Mouse (Mus musculus): ENCODE measurements around the gene Paqr4. TPM values are rescaled to one million over a fixed set of nuclear protein-coding genes. Genes with fewer than 3 reads are reported as not detected.

Paqr4 gene
- polyA plus RNA-seq, 1 experiment from 2014 or later, result 7.6 TPM

DNA sequence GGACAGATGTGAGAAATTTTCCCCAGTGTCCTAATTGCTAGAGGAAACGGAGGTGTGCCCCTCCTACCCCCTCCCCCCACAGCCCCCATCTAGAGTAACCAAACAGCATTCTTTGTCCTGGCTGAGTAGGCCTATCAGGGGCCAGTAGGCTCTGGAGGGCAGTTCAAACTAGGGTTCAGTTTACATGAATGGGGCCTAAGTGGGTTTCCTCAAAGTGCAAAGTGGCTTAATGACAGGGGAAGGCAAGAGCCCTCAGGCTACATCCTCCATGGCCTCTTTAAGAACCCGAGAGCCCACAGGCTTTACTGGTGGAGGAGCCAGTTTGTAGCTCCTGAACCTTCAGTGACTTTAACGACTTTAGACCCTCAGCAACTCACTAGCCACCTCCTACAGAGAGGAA lies 44.9 kb downstream of the Paqr4 start:
- Histone ChIP-seq H3K9me3 (replicated peaks; ENCODE audit: control insufficient read depth, low read length) (no peaks in the 10 kb centered on the region), H3K27ac (ENCODE audit: low read length) (no peak overlapping the region), H3K27me3 (ENCODE audit: control insufficient read depth, insufficient read depth, low read depth, low read length) (peaks cover 41% of the 10 kb centered on the region), H3K4me2 (ENCODE audit: low read depth, low read length) (no peak overlapping the region), H3K9ac (ENCODE audit: low read depth, low read length) (no peak overlapping the region), H3K4me3 (ENCODE audit: low read depth, low read length) (no peak overlapping the region), H3K36me3 (ENCODE audit: control insufficient read depth, insufficient read depth) (no peaks in the 10 kb centered on the region), H3K4me1 (ENCODE audit: control insufficient read depth, low read depth, low read length) (peaks cover 2% of the 10 kb centered on the region)
- ATAC-seq (ENCODE audit: low read depth), result no peak
- WGBS (ENCODE audit: insufficient replicate concordance), result 30% methylated on average over 3 of the region's 3 CpGs

DNA sequence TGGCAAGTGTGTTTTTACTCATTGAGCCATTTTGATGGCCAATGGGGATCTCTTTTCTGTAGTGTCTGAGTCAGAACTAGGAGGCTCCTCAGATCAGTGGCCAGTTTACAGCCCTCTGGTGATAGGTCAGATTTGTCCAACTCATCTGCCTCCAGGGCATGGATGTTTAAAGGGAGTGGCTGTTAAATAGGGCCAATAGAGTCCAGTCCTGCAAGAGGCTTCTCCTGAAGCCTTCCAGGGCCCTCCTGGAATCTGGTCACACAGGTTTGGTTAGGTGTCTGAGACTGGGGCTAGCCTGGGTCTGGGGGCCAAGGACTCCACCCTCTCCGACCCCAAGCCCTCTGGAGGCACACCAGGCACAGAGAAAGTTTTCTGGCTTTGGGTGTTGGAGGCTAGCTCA lies 46.2 kb downstream of the Paqr4 start:
- Histone ChIP-seq H3K27ac (ENCODE audit: low read length) (no peak overlapping the region), H3K36me3 (ENCODE audit: control insufficient read depth, insufficient read depth) (no peaks in the 10 kb centered on the region), H3K9me3 (replicated peaks; ENCODE audit: control insufficient read depth, low read length) (no peaks in the 10 kb centered on the region), H3K4me1 (ENCODE audit: control insufficient read depth, low read depth, low read length) (peaks cover 2% of the 10 kb centered on the region), H3K4me3 (ENCODE audit: low read depth, low read length) (no peak overlapping the region), H3K9ac (ENCODE audit: low read depth, low read length) (no peak overlapping the region), H3K27me3 (ENCODE audit: control insufficient read depth, insufficient read depth, low read depth, low read length) (peaks cover 27% of the 10 kb centered on the region), H3K4me2 (ENCODE audit: low read depth, low read length) (no peak overlapping the region)
- no peak for ATAC-seq (ENCODE audit: low read depth)
- WGBS (ENCODE audit: insufficient replicate concordance), result 38% methylated on average over 1 of the region's 1 CpGs

Other genes with a start within 250 kb of the Paqr4 start
- gene Zfp213, start 176.6 kb downstream of the Paqr4 start, polyA plus RNA-seq (2015; fragmentation: Nextera tagmentation; extraction: Ambion mirVana), result 4.8 and 5.3 TPM in 2 replicates
- gene Zfp13, start 141.4 kb downstream of the Paqr4 start, polyA plus RNA-seq (2015; fragmentation: Nextera tagmentation; extraction: Ambion mirVana), result 1.3 and 1.6 TPM in 2 replicates
- not detected in 2 replicates for gene Zscan10, start 140.0 kb downstream of the Paqr4 start, polyA plus RNA-seq (2015; fragmentation: Nextera tagmentation; extraction: Ambion mirVana)
- 0.42 and 0.50 TPM in 2 replicates for gene Mmp25, start 95.6 kb downstream of the Paqr4 start, polyA plus RNA-seq (2015; fragmentation: Nextera tagmentation; extraction: Ambion mirVana)
- 0.12 TPM in 1 of 2 replicates, not detected in the other for gene Bicdl2, start 80.4 kb downstream of the Paqr4 start, polyA plus RNA-seq (2015; fragmentation: Nextera tagmentation; extraction: Ambion mirVana)
- gene Hcfc1r1, start 67.3 kb downstream of the Paqr4 start, polyA plus RNA-seq (2015; fragmentation: Nextera tagmentation; extraction: Ambion mirVana), result 18.9 and 23.2 TPM in 2 replicates
- 19.1 and 20.4 TPM in 2 replicates for gene Thoc6, start 67.0 kb downstream of the Paqr4 start, polyA plus RNA-seq (2015; fragmentation: Nextera tagmentation; extraction: Ambion mirVana)
- 7.0 and 8.6 TPM in 2 replicates for gene Tnfrsf12a, start 63.4 kb downstream of the Paqr4 start, polyA plus RNA-seq (2015; fragmentation: Nextera tagmentation; extraction: Ambion mirVana)
- gene Cldn6, start 61.6 kb downstream of the Paqr4 start, polyA plus RNA-seq (2015; fragmentation: Nextera tagmentation; extraction: Ambion mirVana), result 1.2 and 1.4 TPM in 2 replicates
- 0.18 TPM in 1 of 2 replicates, not detected in the other for gene Cldn9, start 56.8 kb downstream of the Paqr4 start, polyA plus RNA-seq (2015; fragmentation: Nextera tagmentation; extraction: Ambion mirVana)
- 0.04 and 0.14 TPM in 2 replicates for gene 1520401A03Rik, start 18.1 kb downstream of the Paqr4 start, polyA plus RNA-seq (2015; fragmentation: Nextera tagmentation; extraction: Ambion mirVana)
- 24.9 and 26.0 TPM in 2 replicates for gene Pkmyt1, start 14.5 kb downstream of the Paqr4 start, polyA plus RNA-seq (2015; fragmentation: Nextera tagmentation; extraction: Ambion mirVana)
- not detected in 2 replicates for gene Kremen2, start 5.0 kb upstream of the Paqr4 start, polyA plus RNA-seq (2015; fragmentation: Nextera tagmentation; extraction: Ambion mirVana)
- gene Flywch1, start 30.7 kb upstream of the Paqr4 start, polyA plus RNA-seq (2015; fragmentation: Nextera tagmentation; extraction: Ambion mirVana), result 8.6 and 10.6 TPM in 2 replicates
- gene Flywch2, start 45.2 kb upstream of the Paqr4 start, polyA plus RNA-seq (2015; fragmentation: Nextera tagmentation; extraction: Ambion mirVana), result 0.64 and 0.86 TPM in 2 replicates
- 150 and 172 TPM in 2 replicates for gene Srrm2, start 49.7 kb upstream of the Paqr4 start, polyA plus RNA-seq (2015; fragmentation: Nextera tagmentation; extraction: Ambion mirVana)
- gene Elob, start 88.3 kb upstream of the Paqr4 start, polyA plus RNA-seq (2015; fragmentation: Nextera tagmentation; extraction: Ambion mirVana), result 426 and 436 TPM in 2 replicates
- not detected in 2 replicates for gene Prss33, start 95.2 kb upstream of the Paqr4 start, polyA plus RNA-seq (2015; fragmentation: Nextera tagmentation; extraction: Ambion mirVana)
- gene Prss32, start 103.0 kb upstream of the Paqr4 start, polyA plus RNA-seq (2015; fragmentation: Nextera tagmentation; extraction: Ambion mirVana), result not detected in 2 replicates
- 0.06 TPM in 1 of 2 replicates, not detected in the other for gene Prss41, start 103.3 kb upstream of the Paqr4 start, polyA plus RNA-seq (2015; fragmentation: Nextera tagmentation; extraction: Ambion mirVana)
- not detected in 2 replicates for gene Prss21, start 127.2 kb upstream of the Paqr4 start, polyA plus RNA-seq (2015; fragmentation: Nextera tagmentation; extraction: Ambion mirVana)
- gene Dcpp1, start 140.0 kb upstream of the Paqr4 start, polyA plus RNA-seq (2015; fragmentation: Nextera tagmentation; extraction: Ambion mirVana), result not detected in 2 replicates
- gene Dcpp2, start 140.0 kb upstream of the Paqr4 start, polyA plus RNA-seq (2015; fragmentation: Nextera tagmentation; extraction: Ambion mirVana), result not detected in 2 replicates
- gene Dcpp3, start 176.6 kb upstream of the Paqr4 start, polyA plus RNA-seq (2015; fragmentation: Nextera tagmentation; extraction: Ambion mirVana), result not detected in 2 replicates
- gene Sbp, start 200.8 kb upstream of the Paqr4 start, polyA plus RNA-seq (2015; fragmentation: Nextera tagmentation; extraction: Ambion mirVana), result not detected in 2 replicates
- gene Sbpl, start 214.4 kb upstream of the Paqr4 start, polyA plus RNA-seq (2015; fragmentation: Nextera tagmentation; extraction: Ambion mirVana), result not detected in 2 replicates
- 0.07 TPM in 1 of 2 replicates, not detected in the other for gene Prss30, start 239.7 kb upstream of the Paqr4 start, polyA plus RNA-seq (2015; fragmentation: Nextera tagmentation; extraction: Ambion mirVana)

All from liver, embryonic 16.5 days (tissue).